Mouse (Mus musculus): ENCODE data around the gene Thbs3.

GRCm38 (mm10) chr3:89270051-89270755 is 55.2 kb downstream of the Thbs3 start, which contains the start of gene Slc50a1:
- TF ChIP-seq CTCF (IDR thresholded peaks at IDR 0.05; ENCODE audit: insufficient read depth, low read length): peak; percentile 22; the same call in 1 of the 2 replicates
- TF ChIP-seq POLR2A (IDR thresholded peaks at IDR 0.05; ENCODE audit: borderline replicate concordance, extremely low read depth, low read depth, low read length): peak; percentile 78; the same call in 1 of the 2 replicates

Measured in lung, adult 2 months (tissue).